Mouse (Mus musculus): Measurements from ENCODE around the gene Dock11.

Dock11 gene

DNA sequence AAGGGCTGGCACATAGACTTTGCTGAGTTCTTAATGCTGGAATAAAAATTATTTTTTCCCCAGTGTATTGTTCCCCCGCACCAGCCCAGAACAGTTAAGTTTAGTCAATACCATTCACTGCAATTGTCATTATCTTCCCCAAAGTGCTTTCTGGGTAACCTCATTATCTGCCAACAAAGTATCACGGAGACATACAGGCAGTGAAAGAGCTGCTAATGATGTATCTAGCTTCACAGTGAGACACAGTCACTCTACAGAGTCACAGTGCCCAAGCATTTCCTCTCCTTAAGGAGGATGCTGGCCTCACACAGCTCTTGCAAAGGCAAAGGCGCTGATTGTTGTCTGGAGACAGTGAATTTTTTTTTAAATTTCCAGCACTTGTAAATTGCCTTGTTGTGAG, 63.3 kb downstream of the Dock11 start:
- no peak for DNase-seq

DNA sequence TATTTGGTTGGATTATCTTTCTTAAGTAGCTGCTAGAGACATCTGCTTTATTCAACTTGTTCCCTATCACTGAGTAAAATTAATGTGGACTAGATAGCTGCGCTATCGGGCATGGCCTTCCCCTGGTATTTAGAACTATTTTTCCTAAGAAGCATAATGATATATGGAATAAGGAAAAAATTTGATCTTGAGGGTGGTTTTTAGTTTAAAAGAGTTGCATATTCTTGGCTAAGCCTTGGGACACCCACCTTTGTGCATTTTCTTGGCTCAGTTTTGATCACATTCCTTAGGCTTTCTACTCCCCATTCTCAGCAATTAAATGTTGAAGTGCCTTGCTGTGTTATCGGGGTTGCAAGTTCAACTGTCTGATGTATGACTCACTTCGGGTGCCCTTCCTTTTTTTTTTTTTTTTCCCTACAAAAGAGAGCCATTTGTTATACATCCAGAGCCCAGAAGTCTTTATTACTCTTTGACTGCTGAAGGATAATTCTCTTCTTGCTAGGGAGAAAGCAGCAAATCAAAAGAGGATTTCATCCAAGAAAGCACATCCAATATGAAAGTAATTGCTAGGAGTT, 64.0 kb downstream of the Dock11 start:
- DNase-seq: no peak

DNA sequence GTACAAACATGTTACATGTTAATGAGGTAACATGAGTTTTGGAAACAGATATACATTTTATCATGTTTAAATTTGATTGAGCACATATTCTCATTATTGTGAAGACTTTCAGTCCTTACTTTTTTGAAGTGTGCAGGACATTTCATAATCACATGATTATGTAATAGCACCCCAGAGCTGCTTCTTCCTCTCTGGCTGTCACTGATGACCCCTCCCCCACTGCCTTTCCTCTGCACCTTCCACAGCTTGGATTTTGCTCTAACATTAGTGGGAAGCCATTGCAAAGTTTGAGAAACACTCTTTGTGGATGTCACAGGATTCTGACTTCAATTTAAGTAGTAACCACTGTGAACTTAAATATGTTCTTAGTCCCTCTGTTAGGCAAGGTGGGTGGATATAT, 67.6 kb downstream of the Dock11 start:
- DNase-seq: no peak

DNA sequence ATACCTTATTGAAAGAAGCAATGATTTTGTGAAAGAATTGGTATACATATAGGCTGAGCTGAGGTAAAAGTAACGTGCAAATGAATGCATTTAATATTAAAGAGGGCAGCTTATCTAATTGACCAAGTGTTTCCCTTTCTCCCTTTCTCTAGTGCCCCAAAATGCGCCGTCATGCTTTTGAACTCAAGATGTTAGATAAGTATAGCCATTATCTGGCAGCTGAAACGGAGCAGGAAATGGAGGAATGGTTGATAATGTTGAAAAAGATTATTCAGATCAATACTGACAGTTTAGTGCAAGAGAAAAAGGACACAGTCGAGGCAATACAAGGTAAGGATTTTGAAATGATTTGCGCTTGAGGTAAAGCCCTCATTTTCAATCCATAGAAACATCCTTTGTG, 74.5 kb downstream of the Dock11 start:
- DNase-seq: no peak

DNA sequence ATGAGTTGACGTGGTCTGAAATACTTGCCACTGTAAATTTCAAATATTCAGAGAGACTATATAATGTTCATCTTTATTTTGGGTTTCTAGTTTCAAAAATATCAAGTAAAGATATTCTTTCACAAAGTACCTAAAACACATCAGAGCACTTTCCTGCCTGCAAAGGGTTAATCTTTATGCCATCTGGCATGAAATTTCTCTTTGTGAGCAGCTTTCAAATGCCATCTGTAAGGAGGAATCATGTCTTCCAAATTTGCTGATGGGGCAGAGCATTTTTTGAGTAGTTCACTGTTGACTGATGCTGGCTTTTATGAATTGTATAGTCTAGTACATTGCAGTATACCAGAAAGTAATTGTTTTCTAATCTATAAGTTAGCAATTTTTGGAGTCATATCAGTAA, 80.6 kb downstream of the Dock11 start:
- no peak for DNase-seq

DNA sequence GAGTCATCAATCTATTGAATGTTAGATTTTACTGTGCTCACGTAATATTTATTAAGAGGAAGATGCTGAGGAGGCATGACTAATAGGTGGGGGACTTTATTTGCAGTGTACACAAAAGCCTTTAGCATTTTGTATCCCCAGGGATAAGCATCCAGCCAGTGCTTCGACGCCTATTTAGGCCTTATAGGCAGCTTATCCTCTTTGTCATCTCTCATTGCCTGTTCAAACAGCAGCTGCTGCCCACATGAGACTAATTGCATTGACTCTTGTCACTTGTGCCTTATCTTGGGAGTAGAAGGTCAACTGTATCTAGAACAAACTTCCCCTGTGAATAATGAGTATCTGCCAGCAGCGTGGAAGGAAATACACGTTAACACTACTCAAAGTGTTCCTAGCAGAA, 88.0 kb downstream of the Dock11 start:
- DNase-seq: no peak

DNA sequence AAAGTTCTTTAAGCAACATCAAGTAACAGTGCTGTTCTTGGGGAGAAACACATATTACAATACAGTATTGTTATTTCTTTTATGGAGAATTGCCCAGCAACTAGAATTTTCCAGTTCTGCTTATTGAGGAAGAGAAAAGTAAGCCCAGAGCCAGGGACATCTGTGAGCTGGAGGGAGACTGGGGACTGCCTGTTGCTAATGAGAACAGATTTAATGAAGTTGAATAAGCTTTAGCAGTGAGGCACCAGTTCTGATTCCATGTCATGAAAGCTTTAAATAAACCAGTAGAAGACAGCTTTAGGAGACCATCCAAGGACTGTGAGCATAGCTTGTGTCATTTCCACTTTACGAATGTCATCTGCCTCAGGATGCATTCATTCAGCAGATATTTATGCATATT, 99.3 kb downstream of the Dock11 start:
- DNase-seq: no peak

DNA sequence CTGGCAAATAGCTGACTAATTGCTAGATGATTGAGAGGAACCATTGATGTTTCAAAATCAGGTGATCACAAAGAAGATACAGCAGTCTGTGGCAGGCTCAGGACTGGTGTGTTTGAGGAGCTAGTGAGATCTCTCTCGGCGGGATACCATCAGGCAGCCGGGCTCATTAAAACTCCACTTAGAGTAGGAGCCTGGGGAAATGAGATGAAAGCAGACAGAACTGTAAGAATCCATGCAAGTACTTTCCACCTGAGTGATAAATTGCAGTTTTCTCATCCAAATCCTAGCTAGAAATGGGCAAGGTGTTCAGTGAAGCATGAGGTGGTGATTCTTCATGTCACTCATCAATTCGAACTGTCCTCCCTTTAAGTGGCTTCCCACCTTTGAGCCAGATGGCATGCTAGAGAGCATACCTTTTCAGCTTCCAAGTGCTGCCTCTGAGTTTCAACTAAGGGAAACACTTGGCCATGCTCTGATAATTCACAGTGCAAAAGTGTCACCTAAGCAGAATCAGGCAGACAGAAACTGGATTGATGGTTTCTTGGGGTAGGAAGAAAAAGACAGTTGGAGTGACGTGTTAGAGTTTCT, 102.0 kb downstream of the Dock11 start:
- DNase-seq: peak; percentile 5 to 7

DNA sequence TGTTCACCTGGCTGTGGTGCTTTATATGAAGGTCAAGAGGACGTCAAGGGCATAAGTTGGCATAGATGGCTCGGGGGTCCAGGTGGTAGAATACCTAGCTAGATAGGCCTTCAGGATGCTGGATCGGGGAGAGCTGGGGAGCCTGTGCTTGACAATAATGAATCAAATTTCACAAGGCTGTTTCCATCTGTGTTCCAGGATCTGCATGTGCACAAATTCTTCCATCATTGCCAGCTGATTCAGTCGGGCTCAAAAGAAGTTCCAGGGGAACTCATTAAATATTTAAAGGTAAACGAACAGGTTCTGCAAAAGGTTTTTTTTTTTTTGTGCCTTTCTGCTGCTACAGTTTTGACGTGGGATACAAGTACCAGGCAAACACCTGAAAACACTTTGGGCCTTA, 105.6 kb downstream of the Dock11 start:
- DNase-seq: no peak

DNA sequence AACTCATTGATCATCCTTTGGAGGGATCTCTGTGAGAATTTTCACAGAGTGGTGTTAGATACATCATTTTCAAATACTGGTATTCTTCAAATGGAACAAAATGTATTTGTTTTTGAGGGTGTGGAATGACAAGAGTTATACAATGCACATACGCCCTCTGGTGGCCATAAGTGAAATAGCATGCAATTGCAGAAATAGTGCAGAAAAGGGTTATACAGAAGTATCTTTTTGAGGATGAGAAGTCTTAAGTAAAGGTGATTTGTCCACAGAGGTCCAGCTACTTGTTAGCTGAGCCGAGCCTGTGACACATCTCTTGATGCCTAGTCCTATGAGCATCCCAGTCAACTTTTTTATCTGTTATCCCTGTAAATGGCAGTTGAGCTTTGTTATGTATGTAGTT, 108.4 kb downstream of the Dock11 start:
- peak; percentile 8 to 38 for DNase-seq

DNA sequence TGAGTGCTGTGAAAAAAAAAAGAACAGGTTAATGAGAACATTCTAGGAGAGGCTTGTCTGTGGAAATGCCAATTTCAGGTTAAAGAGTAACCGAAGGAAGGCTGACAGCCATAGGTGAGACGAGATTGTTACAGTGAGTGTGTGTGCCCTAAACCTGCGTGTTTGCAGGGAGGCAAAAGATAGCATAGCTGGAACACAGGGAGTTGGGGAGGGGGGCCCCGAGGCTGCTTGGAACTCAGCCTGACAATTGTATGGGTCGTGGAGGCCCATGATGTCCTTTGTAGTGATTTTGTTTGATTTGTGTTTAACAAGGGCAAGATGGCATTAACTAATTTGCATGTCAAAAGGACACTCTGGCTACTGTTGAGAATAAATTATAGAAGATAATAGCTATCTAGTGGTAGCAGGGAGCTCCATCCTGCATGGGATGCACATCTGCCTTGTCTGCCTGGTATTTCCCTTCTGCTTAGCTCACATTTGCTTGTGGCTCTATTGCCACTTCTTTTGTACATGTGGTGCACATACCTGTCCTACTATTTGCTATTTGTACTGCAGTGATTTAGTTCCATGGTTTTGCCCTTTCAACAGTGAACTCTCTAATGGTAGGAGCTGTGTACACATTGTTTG, 109.3 kb downstream of the Dock11 start:
- no peak for DNase-seq

DNA sequence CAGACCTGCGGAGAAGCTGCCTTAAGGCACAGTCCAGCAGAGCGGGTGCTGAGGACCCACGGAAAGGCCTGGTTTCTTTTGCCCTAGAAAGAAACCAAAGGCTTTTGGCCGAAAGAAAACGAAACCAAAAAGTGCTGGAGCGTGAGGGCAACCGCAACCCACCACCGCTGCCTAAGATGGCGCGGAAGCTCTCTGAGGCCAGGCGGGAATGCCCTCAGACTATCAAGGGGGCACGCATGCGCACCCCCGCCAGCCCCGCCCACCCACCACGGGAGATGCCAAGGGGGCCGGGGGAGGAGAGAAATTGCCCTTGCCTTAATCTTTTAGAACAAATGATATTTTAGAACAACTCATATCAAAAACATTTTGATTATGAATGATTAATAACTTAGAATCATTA, 137.0 kb downstream of the Dock11 start:
- no peak for DNase-seq

DNA sequence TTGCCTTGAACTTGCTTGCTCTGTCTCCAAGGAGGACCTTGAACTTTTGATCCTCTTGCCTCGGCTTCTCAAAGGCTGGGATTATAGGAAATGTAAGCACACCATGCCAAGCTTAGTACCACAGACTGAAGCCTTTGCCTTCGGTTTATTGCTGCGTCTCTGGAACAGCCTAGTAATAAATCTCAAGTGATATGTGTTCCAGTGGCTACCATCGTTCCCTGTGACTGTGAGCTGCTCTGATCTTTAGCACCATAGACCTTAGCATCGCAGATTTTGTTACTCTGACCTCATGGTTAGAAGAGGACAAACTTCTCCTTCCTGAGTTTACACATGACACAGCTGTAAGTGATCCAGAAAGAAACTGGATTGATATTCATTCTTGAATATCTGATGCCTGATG, 142.5 kb downstream of the Dock11 start:
- no peak for DNase-seq

DNA sequence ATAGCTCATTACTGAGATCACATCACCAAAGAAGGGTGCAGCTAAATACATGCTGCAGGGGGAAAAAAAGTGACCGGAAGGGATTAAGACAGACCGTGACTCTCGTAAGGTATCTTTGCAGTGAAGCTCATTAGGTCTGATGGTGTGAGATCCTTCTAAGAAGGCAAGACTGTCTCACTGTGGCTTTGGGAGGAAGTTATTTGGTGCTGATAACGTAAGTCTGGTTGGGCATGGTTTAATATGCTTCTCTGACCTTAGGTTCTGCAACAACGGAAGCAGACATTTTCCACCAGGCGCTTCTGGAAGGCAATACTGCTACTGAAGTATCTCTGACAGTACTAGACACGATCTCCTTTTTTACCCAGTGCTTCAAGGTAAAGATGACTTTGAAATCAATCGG, 145.4 kb downstream of the Dock11 start:
- no peak for DNase-seq

DNA sequence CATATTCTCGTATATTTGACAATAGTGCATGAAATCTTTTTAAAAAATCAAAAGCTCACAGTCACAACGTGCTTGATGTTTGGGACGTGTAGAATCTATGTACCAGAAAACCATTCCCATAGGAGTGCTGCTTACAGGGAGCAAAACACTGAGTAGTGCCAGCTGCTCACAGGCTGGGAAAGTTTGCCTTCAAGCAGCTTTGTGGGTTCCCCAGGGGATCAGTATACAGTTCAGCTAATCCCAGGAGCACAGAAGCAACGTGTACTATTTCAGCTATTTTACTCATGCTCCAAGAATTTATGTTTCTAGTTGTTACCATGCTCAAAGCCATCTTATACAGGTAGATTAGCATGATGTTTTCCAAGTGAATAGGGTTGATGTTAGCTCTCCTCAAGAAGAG, 157.1 kb downstream of the Dock11 start:
- DNase-seq: no peak

DNA sequence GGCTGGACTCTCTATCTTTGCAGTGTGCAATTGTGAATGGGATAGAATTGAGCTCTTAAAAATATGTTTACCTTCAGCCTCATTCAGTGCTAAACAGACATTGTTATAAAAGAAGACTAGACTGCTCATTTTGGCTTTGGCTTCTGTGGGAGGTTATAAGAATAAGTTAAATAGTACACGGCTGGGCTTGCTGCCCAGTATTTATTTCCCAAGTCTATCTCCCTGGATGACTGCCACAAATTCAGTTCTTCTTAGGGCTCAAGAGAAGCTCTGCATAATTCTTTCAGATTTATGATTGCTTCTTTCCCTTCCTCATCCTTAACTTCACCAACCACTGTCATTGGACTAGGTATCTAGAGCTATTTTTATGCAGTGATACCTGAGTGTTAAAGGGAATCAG, 158.8 kb downstream of the Dock11 start:
- DNase-seq: no peak

DNA sequence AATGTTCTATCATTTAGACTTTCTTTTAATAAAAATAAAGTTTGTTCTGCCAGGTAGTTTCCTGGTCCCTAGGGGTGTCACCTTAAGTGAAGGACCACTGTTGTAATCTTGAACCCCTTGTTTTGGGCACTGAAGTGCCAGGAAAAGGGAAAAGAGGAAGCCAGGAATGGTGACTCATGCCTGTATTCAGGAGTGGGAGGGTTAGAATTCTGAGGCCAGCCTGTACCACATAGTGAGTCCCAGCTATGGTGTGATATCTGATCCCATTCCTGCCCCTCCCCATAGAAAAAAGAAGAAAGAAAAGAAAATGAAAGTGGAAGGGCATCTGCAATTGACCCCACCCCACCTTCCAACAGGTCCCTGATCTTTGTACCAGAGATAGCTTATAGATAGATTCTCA, 161.7 kb downstream of the Dock11 start:
- DNase-seq: no peak

DNA sequence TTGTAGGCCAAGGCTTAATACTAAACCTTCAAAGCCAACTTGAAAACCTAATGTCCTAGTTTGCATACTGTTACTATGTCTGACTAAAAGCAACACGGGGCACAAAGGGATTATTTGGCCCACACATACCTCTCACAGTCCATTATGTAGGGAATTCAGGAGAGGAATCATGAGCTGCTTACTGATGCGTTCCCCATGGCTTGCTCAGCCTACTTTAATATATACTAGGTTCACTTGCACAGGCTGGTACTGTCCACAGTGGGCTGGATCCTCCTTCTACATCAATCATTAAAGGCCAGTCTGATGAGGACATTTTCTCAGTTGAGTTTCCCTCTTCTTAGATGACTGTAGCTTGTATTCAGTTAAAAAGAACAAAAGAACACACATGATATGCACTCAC, 185.4 kb downstream of the Dock11 start:
- DNase-seq: no peak

DNA sequence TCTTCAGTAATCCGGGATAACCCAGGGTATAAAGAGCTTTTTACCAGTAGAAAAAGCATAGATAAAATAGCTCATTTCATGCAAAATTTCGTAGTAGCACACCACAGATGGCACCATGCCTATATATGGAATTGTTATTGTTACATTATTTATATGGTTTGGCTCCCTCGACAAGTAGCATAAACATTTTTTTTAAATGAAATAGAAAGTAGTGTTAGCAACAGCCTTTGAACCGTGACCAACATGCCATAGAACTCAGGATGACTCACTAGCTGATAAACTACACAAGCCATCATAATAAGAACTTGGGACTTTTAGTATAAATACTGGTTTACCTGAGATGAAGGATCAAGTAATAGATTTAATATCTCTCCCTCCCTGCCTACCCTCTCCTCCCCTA, 188.5 kb downstream of the Dock11 start:
- no peak for DNase-seq

DNA sequence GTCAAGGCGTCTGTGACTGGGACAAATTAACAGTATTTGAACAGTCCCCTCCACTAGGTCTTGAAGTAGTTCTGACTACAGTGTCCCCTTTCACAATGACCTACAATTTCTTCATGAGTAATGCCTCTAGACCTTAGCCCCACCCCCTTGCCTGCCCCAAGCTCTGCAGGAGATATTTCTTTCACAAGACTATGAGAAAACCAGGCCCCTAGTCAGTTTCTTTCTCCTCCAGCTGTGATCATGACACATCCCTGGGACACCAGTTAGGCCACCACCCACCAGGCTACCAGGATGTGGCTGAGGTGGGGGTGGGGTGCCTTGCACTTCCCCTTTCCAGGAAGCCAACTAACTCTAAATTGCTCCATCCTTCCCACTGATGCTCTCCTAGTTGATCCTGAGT, 194.3 kb downstream of the Dock11 start:
- no peak for DNase-seq

DNA sequence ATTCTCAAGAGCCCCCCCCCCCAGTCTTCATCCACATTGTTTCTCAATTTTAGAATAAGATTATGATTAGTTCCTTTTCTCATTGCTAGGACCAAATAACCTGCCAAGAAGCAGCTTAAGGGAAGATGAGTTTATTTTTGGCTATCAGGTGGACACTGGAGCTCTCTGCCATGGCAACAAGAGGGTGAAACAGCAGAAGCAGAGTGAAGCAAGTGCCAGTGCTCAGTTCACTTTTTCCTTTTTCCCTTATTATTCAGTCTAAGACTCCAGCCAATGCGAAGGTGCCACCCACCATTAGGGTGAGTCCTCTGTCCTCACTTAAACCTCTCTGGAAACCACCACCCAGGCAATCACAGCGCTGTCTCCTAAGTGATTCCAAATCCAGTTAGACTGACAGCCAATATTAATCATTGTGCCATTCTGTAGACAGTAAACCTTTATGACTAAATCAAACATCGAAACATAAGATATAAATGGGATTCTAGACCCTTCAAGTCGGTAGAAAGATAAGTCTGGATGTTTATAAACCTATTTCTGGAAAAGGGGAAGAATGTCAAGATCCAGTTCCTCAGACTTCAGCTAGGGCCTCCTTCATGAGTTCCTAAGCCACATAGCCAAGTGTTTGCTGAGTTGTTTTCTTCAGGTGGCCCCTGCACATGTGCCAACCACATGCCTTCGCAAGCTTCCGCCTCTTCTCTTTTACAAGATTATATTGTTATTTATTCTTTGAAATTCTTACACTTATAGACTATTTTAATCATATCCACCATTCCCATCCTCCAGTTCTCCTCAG, 200.0 kb downstream of the Dock11 start:
- no peak for DNase-seq

DNA sequence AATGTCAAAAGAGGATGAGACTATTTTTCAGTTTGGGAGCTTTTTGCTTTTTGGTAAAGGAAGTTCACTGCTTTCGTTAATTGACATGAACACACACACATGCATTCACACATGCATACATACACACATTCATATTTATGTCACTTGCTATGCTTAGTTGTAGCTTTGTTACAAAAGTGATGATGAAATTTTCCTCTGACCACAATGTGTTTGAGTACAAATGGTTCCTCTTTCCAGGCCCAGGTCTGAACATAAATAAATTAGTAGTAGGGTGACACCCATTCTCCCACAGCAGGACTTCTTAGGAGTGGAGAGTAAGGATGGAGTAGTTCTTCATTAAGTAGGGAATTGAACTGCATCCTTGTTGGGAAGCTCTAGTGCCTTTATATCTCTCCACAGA, 212.3 kb downstream of the Dock11 start:
- DNase-seq: no peak

DNA sequence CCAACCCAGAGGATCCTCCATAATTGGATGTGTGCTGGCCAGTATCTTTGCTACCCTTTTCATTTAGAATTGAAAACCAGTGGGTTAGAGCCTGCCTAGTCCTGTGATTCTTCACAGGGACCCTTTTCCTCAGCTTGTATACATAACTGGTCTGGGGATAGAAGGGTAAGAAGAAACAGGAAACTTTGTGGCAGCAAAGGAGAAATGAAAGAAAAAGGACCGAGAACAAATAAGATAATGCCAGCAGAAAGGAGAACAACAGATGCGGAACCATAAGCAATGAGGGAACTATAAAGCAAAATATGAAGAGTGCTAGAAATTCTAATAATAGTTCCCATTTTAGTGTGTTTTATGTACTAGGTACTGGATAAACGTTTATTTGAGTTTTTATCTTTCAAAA, 212.7 kb downstream of the Dock11 start:
- no peak for DNase-seq

DNA sequence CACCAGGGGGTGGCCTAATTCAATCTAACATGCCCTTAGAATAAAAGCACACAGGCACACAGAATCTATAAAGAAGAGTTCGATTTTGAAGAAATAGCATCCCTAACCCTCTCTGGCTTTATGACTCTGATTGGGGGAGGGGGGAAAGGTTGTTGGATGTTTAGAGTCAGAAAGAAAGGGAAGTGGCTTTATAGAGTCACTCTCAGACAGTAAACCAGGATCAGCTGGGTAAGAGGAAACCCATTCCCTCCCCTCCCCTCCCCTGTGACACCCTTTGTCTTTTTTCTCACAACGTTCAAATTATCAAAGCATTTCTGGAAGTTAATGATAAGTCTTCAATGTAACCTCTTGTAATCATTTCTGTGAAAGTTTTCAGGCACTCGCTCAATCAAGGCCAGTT, 220.0 kb downstream of the Dock11 start:
- no peak for DNase-seq

Data from cerebellum, postnatal 25 days (tissue).